8 mouse cellular contexts compared by ENCODE assay signal in the genomic region with DNA sequence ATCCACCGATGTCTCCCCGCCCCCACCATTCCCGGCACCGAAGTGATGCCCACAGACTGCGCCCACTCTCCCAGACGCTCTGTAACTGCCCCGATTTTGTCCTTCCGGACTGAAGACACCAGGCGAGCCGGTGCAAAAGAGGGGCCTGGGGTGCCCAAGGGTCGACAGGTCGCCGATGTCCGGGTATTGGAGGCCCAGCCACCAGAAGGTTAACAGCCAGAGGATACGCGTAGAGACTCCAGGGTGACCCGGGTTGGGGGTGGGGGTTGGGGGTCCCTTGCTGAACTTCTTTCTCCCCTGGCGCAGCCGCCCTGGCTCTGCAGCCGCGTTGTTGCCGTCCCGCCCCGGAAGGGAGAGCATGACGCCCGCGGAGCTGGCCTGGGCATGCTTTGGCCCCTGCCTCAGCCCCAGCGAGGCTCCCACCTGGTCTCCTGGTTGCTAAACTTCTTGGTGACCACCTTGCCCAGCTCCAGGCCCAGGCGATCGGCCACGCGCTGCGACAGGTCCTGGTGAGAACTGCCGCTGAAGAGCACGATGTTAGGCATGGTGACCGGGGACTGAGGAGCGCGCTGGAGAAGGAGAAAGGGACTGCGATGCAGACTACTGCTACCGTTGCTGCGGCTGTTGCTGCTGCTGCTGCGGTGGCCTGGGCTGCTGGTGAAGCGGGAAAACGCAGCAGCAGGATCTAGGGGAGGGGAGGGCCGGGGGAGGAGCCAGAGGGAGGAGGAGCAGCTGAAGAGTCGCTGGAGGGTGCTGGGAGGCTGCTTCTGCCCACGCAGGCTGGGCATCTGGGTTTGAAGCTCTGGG. TPM values are rescaled to one million over a fixed set of nuclear protein-coding genes. Genes with fewer than 3 reads are reported as not detected.
A peak's percentile ranks its signal among the peaks of the same experiment; 100 is the strongest.
DNase-seq lines count a peak whose midpoint lies in the region; ATAC-seq and TF ChIP-seq lines count a peak whose summit lies in the region.

A gene (minus strand): TSS at position 703 of the 807 bp plus-strand sequence.

- ATAC-seq in erythroid progenitor cell, adult 5-6 weeks (replicated peaks; ENCODE audit: low FRiP score, poor library complexity, severe bottlenecking) = peak; percentile 79
- peak; percentile 68 for ATAC-seq in heart, embryonic 13.5 days (ENCODE audit: extremely low read depth, insufficient number of reproducible peaks, low FRiP score, low TSS enrichment)
- peak; percentile 90 for ATAC-seq in liver, embryonic 14.5 days (ENCODE audit: insufficient read depth)
- ATAC-seq in stomach, embryonic 15.5 days (ENCODE audit: insufficient read depth, low FRiP score, low read depth) = peak; percentile 89

- no peaks in the 10 kb centered on the region for H3K36me3 ChIP-seq in heart, embryonic 13.5 days
- H3K36me3 ChIP-seq in liver, embryonic 14.5 days (replicated peaks; ENCODE audit: control insufficient read depth, insufficient read depth, low read depth) = no peaks in the 10 kb centered on the region
- no peaks in the 10 kb centered on the region for H3K36me3 ChIP-seq in stomach, embryonic 15.5 days

- TF ChIP-seq EP300 in liver, embryonic 14.5 days (IDR thresholded peaks at IDR 0.05; ENCODE audit: low read depth) = no peak

- peaks cover 18% of the 10 kb centered on the region for H3K4me1 ChIP-seq in bone marrow macrophage, adult 2 months (ENCODE audit: control insufficient read depth, insufficient read depth, low read length)
- H3K4me1 ChIP-seq in heart, embryonic 13.5 days = no peaks in the 10 kb centered on the region
- peaks cover 0 to 2% of the 10 kb centered on the region in 2 experiments; a peak in 1 of 4 replicates for H3K4me1 ChIP-seq in liver, embryonic 14.5 days (replicated peaks; ENCODE audit: control insufficient read depth in 2 of 2, insufficient read depth in 2 of 2, low read length in 1 of 2)
- H3K4me1 ChIP-seq in stomach, embryonic 15.5 days = no peaks in the 10 kb centered on the region

- no peaks in the 10 kb centered on the region for H3K9me3 ChIP-seq in heart, embryonic 13.5 days
- no peaks in the 10 kb centered on the region for H3K9me3 ChIP-seq in liver, embryonic 14.5 days (ENCODE audit: control insufficient read depth, low read length)
- H3K9me3 ChIP-seq in stomach, embryonic 15.5 days = no peaks in the 10 kb centered on the region

- H3K27me3 ChIP-seq in heart, embryonic 13.5 days (replicated peaks) = 0 out of 2 replicates have a peak, but pooled peaks cover 2% of the 10 kb centered on the region
- no peaks in the 10 kb centered on the region for H3K27me3 ChIP-seq in liver, embryonic 14.5 days (ENCODE audit: control insufficient read depth, insufficient read depth, low read length)
- H3K27me3 ChIP-seq in stomach, embryonic 15.5 days (replicated peaks) = no peaks in the 10 kb centered on the region

- peak within 1 kb of the TSS; percentile 86 for H3K9ac ChIP-seq in heart, embryonic 13.5 days
- peak within 1 kb of the TSS; percentile 61 for H3K9ac ChIP-seq in liver, embryonic 14.5 days (replicated peaks)
- H3K9ac ChIP-seq in stomach, embryonic 15.5 days = peak within 1 kb of the TSS; percentile 60

- DNase-seq in CD4-positive helper T cell, adult 2 months (ENCODE audit: low read depth, low spot score) = peak; percentile 73
- DNase-seq in kidney, postnatal 10 days = peak; percentile 67
- peak in 1 of 3 experiments; percentile 24 for DNase-seq in liver, embryonic 14.5 days (ENCODE audit: low read depth in 3 of 3, low spot score in 3 of 3)
- peak; percentile 65 for DNase-seq in neural tube, embryonic 10.5 days (ENCODE audit: extremely low spot score, low spot score)

- peak within 1 kb of the TSS; percentile 79 for H3K4me3 ChIP-seq in bone marrow macrophage, adult 2 months (ENCODE audit: insufficient read depth, low read length)
- H3K4me3 ChIP-seq in heart, embryonic 13.5 days = peak within 1 kb of the TSS; percentile 68
- peak within 1 kb of the TSS; percentile 60 to 69 for H3K4me3 ChIP-seq in liver, embryonic 14.5 days (ENCODE audit: insufficient read depth in 1 of 2, low read depth in 2 of 2, low read length in 2 of 2)
- H3K4me3 ChIP-seq in stomach, embryonic 15.5 days (replicated peaks) = peak within 1 kb of the TSS; percentile 58

- TF ChIP-seq POLR2A in bone marrow macrophage, adult 2 months (IDR thresholded peaks at IDR 0.05; ENCODE audit: borderline replicate concordance, low read depth, low read length) = no peak

- 12% methylated on average over 41 of the region's 47 CpGs for WGBS in heart, embryonic 13.5 days
- 18% methylated on average over 43 of the region's 47 CpGs for WGBS in liver, embryonic 14.5 days (ENCODE audit: insufficient replicate concordance)
- 21% methylated on average over 44 of the region's 47 CpGs for WGBS in stomach, embryonic 15.5 days

- H3K27ac ChIP-seq in bone marrow macrophage, adult 2 months (ENCODE audit: insufficient read depth, low read depth, low read length) = peak within 1 kb of the TSS; percentile 60
- H3K27ac ChIP-seq in heart, embryonic 13.5 days (replicated peaks) = peak within 1 kb of the TSS; percentile 85
- no peak within 1 kb of the TSS for H3K27ac ChIP-seq in liver, embryonic 14.5 days
- H3K27ac ChIP-seq in stomach, embryonic 15.5 days = 0 out of 2 replicates have a peak within 1 kb of the TSS, but pooled peaks have one; percentile 57

- H3K4me2 ChIP-seq in heart, embryonic 13.5 days = peak within 1 kb of the TSS; percentile 75
- H3K4me2 ChIP-seq in liver, embryonic 14.5 days (ENCODE audit: low read depth) = peak within 1 kb of the TSS; percentile 69
- H3K4me2 ChIP-seq in stomach, embryonic 15.5 days = peak within 1 kb of the TSS; percentile 63

- no peak for TF ChIP-seq CTCF in bone marrow macrophage, adult 2 months (IDR thresholded peaks at IDR 0.05; ENCODE audit: low read depth, low read length)
- TF ChIP-seq CTCF in liver, embryonic 14.5 days (IDR thresholded peaks at IDR 0.05; ENCODE audit: low read depth) = no peak

RNA-seq across cellular contexts. Expression of the gene that starts here (rescaled TPM):
- 18.7 and 18.8 TPM in 2 replicates for polyA plus RNA-seq in bone marrow macrophage, adult 2 months (2012; ENCODE audit: insufficient read depth, insufficient read length, missing spikeins)
- total RNA-seq in erythroid progenitor cell, adult 5-6 weeks (2015; ENCODE audit: low replicate concordance) = 7.6 and 19.7 TPM in 2 replicates
- total RNA-seq in erythroid progenitor cell, adult 5-6 weeks (2017; ENCODE audit: low replicate concordance) = 6.2 and 8.6 TPM in 2 replicates
- 35.5 and 40.8 TPM in 2 replicates for polyA plus RNA-seq in heart, embryonic 13.5 days (2015; fragmentation: Nextera tagmentation; extraction: Ambion mirVana)
- polyA plus RNA-seq in liver, embryonic 14.5 days (2012; rRNA removed) = 6.3 and 8.4 TPM in 2 replicates
- polyA plus RNA-seq in liver, embryonic 14.5 days (2014; fragmentation: Nextera tagmentation; extraction: Ambion mirVana) = 6.8 and 9.3 TPM in 2 replicates
- 29.7 and 35.4 TPM in 2 replicates for polyA plus RNA-seq in stomach, embryonic 15.5 days (2015; fragmentation: Nextera tagmentation; extraction: Ambion mirVana)
